Mouse (Mus musculus) stomach, adult 2 months (tissue): ENCODE measurements around the gene Bbip1. TPM values are rescaled to one million over a fixed set of nuclear protein-coding genes. Genes with fewer than 3 reads are reported as not detected.

Experiments
- polyA plus RNA-seq: library from polyadenylated mRNA; depleted of rRNA; stranded (reverse); fragments of >200 nt; gene quantifications from 2 replicates; pipeline ENCODE4 v1.2.3, GENCODE M21; 2012; rRNA removed

The Bbip1 gene
- 0.37 and 0.80 TPM in 2 replicates for polyA plus RNA-seq

GRCm38 (mm10) chr19:53943802-53944785 lies at the start of gene Bbip1, which contains the start of gene Shoc2:
Gene Bbip1 (minus strand): TSS chr19:53944627.
Gene Shoc2 (plus strand): TSS chr19:53944306.

DNA sequence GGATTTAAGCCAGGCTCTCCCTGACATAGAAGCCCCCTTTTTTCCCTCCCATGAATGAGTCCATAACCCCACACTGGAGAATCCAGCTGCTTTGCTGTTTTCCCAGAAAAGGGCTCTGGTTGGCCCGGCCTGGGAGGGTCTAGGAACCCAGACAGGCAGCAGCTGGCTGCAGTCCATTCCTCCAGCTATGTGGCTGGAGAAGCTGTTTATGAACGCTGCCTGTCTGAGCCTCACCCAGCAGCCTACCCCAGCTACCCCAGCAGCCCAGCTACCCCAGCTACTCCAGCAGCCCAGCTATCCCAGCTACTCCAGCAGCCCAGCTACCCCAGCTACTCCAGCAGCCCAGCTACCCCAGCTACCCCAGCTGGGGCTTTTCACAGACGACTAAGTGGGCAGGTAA lies 52.4 kb downstream of the Bbip1 start, which contains the start of gene Pdcd4:
Gene Pdcd4 (plus strand): TSS at position 171 of the 400 bp plus-strand sequence.

Other genes starting within 250 kb of the Bbip1 start
- 2.2 and 3.2 TPM in 2 replicates for gene Pdcd4, start 52.4 kb downstream of the Bbip1 start, polyA plus RNA-seq
- gene Shoc2, start 321 bp downstream of the Bbip1 start, polyA plus RNA-seq: 4.0 and 4.9 TPM in 2 replicates
- 4.1 and 5.9 TPM in 2 replicates for gene Adra2a, start 99.5 kb upstream of the Bbip1 start, polyA plus RNA-seq